Mouse (Mus musculus) bone marrow macrophage, adult 2 months (primary cell): ENCODE data around the gene 9130019O22Rik.

Source experiments
- CTCF ChIP-seq: IDR thresholded peaks from 2 replicates; pipeline ENCODE4 v1.5.1; 2012; ENCODE audit warnings: low read depth, mild to moderate bottlenecking, low read length, moderate library complexity
- POLR2A ChIP-seq: IDR thresholded peaks from 2 replicates; pipeline ENCODE4 v1.6.1; 2012; ENCODE audit warnings: mild to moderate bottlenecking, low read depth, low read length, borderline replicate concordance

DNA sequence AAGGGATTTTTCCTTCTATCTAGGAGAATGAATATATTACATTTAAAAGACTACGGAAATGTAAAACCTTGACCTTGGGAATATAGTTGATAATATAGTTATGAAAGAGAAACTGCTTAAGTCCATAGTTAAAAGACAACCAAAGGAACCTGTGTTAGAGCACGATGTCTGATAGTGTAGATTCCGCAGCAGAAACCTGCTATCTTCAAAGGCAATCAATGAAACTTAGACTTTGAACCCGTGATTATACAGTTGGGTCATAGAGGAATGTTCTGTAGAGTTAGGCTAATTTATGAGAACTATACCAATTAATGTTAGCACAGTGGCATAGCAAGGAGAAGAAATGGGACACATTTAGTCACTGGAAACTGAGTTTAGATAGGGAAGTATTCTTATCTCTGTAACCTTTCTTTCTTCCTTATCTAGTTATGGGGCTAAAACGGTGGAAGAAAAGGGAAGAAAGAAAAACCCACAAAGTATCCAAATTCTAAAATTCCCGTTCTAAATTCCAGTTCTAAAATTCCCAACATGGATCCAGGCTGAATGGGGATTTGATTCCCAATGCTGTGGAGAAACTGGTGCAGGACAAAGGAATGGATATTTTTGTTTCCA lies 8.6 kb downstream of the 9130019O22Rik start:
- TF ChIP-seq POLR2A (no peak), CTCF (no peak)
